Mouse (Mus musculus) liver, embryonic 13.5 days (tissue): ENCODE data around the gene Gsg1l. TPM values are rescaled to one million over a fixed set of nuclear protein-coding genes. Genes with fewer than 3 reads are reported as not detected.

Source experiments
- ATAC-seq: fragments of 200-750 bp; cut with Nextera tagmentation; 2 replicates; pipeline ENCODE4 v1.8.0; 2017; ENCODE audit warnings: low read depth, mild to moderate bottlenecking, moderate number of reproducible peaks, moderate library complexity
- DNase-seq: peaks from one replicate; pipeline ENCODE4 v3.0.0; 2022
- H3K27ac ChIP-seq: fragments of 300-500 bp; sonication (generic); 2 replicates; pipeline ENCODE4 v1.5.1; 2015; ENCODE audit warnings: moderate library complexity, mild to moderate bottlenecking, inconsistent platforms
- H3K27me3 ChIP-seq: fragments of 300-500 bp; sonication (generic); 2 replicates; pipeline ENCODE4 v1.6.1; 2015; ENCODE audit warnings: mild to moderate bottlenecking, inconsistent platforms
- H3K36me3 ChIP-seq: fragments of 300-500 bp; sonication (generic); 2 replicates; pipeline ENCODE4 v1.6.1; 2015; ENCODE audit warnings: mild to moderate bottlenecking, inconsistent platforms
- H3K4me1 ChIP-seq: fragments of 300-500 bp; sonication (generic); replicated peaks from 2 replicates; pipeline ENCODE4 v1.6.1; 2015; ENCODE audit warnings: inconsistent platforms
- H3K4me2 ChIP-seq: fragments of 300-500 bp; sonication (generic); 2 replicates; pipeline ENCODE4 v1.6.1; 2015; ENCODE audit warnings: inconsistent platforms, mild to moderate bottlenecking, moderate library complexity
- H3K4me3 ChIP-seq: fragments of 300-500 bp; sonication (generic); replicated peaks from 2 replicates; pipeline ENCODE4 v1.5.1; 2015; ENCODE audit warnings: mild to moderate bottlenecking, inconsistent platforms
- H3K9ac ChIP-seq: fragments of 300-500 bp; sonication (generic); 2 replicates; pipeline ENCODE4 v1.6.1; 2015; ENCODE audit warnings: mild to moderate bottlenecking, inconsistent platforms
- H3K9me3 ChIP-seq: fragments of 300-500 bp; sonication (generic); replicated peaks from 2 replicates; pipeline ENCODE4 v1.6.1; 2016; ENCODE audit warnings: inconsistent platforms
- WGBS: fragments of 180-500 bp; shearing (Covaris S2); methylation state at CpG from one replicate; pipeline ENCODE4 v1.1.7; 2015; ENCODE audit not compliant: insufficient replicate concordance; 5-methylcytosine and 5-hydroxymethylcytosine counted together
- polyA plus RNA-seq: library from polyadenylated mRNA; unstranded; fragments of >200 nt; fragmentation: Nextera tagmentation; extraction: Ambion mirVana; gene quantifications from 2 replicates; pipeline ENCODE4 v1.2.1, GENCODE M21; 2015

The Gsg1l gene
- polyA plus RNA-seq, 1 experiment from 2014 or later: 0.06 TPM

DNA sequence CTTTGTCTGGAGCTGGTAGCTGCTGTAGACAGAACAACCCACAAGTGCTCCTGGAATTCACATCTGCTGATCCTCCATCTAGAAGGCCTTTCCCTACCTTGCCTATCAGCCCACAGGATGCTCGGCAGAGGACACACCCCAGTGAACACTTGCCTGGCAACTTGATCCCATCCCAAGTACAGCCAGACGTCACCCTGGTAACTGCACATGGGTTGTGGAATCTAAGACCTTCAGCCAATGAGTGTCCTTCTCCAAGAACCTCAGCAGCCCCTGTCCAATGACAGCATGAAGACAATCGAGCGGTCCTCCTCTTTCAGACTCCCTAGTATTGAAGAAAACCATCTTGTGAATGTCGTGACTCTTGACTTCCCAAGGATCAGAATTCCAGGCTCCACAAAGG, 80.5 kb downstream of the Gsg1l start:
- WGBS: 57% methylated on average over 5 of the region's 5 CpGs
- Histone ChIP-seq H3K36me3 (no peaks in the 10 kb centered on the region), H3K27me3 (peaks cover 12% of the 10 kb centered on the region), H3K9ac (no peak overlapping the region), H3K9me3 (no peaks in the 10 kb centered on the region), H3K4me3 (no peak overlapping the region), H3K27ac (no peak overlapping the region), H3K4me2 (no peak overlapping the region), H3K4me1 (no peaks in the 10 kb centered on the region)
- no peak for DNase-seq
- no peak for ATAC-seq

DNA sequence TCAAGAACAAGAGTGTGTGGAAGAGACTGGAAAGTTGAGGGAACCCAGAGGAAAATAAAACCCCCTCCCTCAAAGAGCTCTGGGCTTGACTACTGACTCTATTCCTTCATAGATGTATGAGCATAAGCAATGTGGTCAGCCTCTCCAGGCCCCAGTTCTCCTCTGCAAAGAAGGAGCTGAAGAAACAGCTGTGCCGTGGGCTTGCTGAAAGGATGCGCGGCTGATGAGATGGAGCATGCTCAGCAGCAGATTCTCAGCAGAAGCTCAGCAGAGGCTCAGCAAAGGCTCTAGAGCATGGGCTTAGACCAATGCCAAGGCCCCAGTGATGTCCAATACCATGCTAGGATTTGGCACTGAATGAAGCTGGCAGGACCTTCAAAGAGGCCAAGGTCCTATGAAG, 82.3 kb downstream of the Gsg1l start:
- Histone ChIP-seq H3K9me3 (no peaks in the 10 kb centered on the region), H3K4me3 (no peak overlapping the region), H3K36me3 (no peaks in the 10 kb centered on the region), H3K27me3 (peaks cover 12% of the 10 kb centered on the region), H3K4me1 (no peaks in the 10 kb centered on the region), H3K4me2 (no peak overlapping the region), H3K9ac (no peak overlapping the region), H3K27ac (no peak overlapping the region)
- WGBS: 76% methylated on average over 3 of the region's 3 CpGs
- ATAC-seq: no peak
- DNase-seq: no peak

DNA sequence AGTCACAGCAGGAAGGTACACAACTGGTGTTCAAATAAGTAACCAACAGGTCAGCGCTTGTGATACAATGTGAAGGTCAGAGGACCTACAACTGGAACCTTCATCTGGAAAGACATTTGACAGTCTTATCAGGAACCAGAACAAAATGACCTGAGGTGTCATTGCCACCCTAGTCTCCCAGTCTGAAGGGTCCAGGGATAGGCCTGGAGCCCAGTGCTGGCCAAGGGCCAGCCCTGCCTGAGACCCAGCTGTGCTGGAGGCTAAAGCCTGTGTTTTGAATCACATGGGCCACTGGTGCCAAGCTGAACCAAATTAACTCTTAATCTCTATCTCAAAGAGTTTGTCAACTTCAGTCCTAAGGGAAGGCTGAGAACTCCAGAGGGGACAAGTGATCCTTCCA, 86.1 kb downstream of the Gsg1l start:
- H3K4me3 ChIP-seq: no peak overlapping the region
- 70% methylated on average over 1 of the region's 1 CpGs for WGBS
- no peaks in the 10 kb centered on the region for H3K4me1 ChIP-seq
- DNase-seq (no peak), ATAC-seq (no peak)
- no peak overlapping the region for H3K9ac ChIP-seq
- no peaks in the 10 kb centered on the region for H3K36me3 ChIP-seq
- H3K27me3 ChIP-seq: peaks cover 6% of the 10 kb centered on the region; the same call in 1 of the 2 replicates
- no peak overlapping the region for H3K27ac ChIP-seq
- no peak overlapping the region for H3K4me2 ChIP-seq
- H3K9me3 ChIP-seq: no peaks in the 10 kb centered on the region

DNA sequence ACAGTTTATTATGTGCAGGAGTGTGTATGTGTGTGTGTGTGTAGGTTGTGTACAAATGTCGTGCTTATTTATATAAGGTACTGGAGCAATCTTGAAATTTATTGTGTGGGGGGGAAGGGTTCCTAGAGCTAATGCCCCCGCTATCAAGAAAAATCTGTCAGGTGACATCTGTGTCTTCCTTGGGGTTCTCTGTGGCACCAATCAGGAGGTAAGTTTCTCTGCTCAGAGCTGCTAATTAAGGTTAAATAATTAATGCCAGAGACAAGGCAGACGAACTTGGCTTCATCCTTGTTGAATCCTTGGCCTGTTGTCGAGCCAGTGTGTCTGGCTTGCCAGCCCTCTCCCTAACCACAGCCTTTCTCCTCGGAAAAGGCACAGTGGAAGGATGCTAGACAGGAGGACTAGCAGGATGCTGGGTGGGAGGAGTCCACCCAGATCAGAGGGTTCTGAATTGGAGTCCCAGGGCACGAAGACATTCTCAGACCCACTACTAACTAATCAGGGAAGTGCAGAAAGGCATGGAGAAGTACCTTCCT, 89.8 kb downstream of the Gsg1l start:
- H3K36me3 ChIP-seq: no peaks in the 10 kb centered on the region
- H3K27ac ChIP-seq: no peak overlapping the region
- ATAC-seq: no peak
- WGBS: 46% methylated on average over 6 of the region's 6 CpGs
- H3K4me3 ChIP-seq: no peak overlapping the region
- no peak overlapping the region for H3K9ac ChIP-seq
- DNase-seq: no peak
- no peaks in the 10 kb centered on the region for H3K4me1 ChIP-seq
- 0 out of 2 replicates have a peak, but pooled peaks cover 3% of the 10 kb centered on the region for H3K27me3 ChIP-seq
- H3K9me3 ChIP-seq: no peaks in the 10 kb centered on the region
- no peak overlapping the region for H3K4me2 ChIP-seq

DNA sequence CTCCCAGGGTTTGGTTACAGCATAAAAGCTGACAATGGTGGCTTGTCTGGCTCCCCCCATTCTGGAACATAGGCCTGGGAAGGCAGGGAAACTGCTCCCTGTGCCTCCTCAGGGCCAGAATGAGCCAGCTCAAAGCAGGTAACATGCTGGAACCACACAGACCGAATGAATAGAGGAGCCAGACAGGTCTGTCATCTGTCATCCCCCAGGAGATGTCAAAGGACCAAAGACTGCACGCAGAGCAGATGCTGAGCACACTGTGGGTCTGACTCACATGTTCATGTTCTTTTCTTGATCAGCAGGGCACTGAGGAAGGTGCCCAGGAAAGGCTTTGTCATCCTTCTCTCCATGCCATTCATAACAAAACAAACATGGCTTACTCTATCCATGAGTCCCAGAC, 90.4 kb downstream of the Gsg1l start:
- Histone ChIP-seq H3K27me3 (0 out of 2 replicates have a peak, but pooled peaks cover 6% of the 10 kb centered on the region), H3K27ac (no peak overlapping the region), H3K4me1 (no peaks in the 10 kb centered on the region), H3K9me3 (no peaks in the 10 kb centered on the region), H3K4me3 (no peak overlapping the region), H3K4me2 (no peak overlapping the region), H3K36me3 (no peaks in the 10 kb centered on the region), H3K9ac (no peak overlapping the region)
- ATAC-seq (no peak), DNase-seq (no peak)
- WGBS: 50% methylated on average over 2 of the region's 2 CpGs

DNA sequence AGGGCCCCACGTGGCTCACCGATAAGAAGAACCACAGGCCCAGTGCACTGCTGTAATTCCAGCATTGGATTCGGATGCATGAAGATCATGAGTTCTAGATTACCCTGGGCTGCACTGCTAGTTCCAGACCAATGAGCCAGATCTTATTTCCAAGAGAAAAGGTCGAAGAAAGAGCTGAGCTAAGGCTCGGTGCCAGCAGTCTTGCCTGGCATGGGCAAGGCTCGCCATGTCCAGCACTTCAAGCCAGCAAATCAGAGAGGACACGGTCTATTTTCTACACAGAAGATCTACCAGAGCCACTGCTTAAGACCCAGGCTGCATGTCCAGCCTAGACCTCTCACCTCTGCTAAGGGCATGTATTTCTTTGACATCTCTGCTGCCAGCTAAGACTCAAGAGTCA, 92.2 kb downstream of the Gsg1l start:
- H3K4me3 ChIP-seq: no peak overlapping the region
- no peak for DNase-seq
- H3K9me3 ChIP-seq: no peaks in the 10 kb centered on the region
- peaks cover 11% of the 10 kb centered on the region; the same call in 1 of the 2 replicates for H3K27me3 ChIP-seq
- no peak overlapping the region for H3K27ac ChIP-seq
- H3K4me2 ChIP-seq: no peak overlapping the region
- H3K4me1 ChIP-seq: no peaks in the 10 kb centered on the region
- no peaks in the 10 kb centered on the region for H3K36me3 ChIP-seq
- ATAC-seq: no peak
- WGBS: 63% methylated on average over 7 of the region's 7 CpGs
- no peak overlapping the region for H3K9ac ChIP-seq

DNA sequence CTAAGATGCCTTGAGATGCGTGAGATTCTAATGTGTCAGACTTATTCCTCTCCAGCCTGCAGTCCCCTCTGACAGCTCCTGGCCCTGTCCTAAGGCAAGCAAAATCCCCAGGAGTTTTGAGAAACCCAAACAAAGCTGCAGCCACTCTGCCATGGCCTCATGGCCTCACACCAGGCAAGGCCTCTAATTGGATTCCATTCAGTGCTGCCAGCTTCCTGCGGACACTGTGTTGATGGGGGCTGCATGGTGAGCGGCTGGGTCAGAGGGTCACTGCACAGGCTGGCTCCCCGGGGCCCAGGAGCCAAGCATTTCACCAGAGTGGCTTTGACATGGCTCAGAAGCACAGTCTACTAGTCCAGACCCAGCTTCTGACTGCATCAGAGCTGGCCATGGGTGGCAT, 92.7 kb downstream of the Gsg1l start:
- no peak for ATAC-seq
- DNase-seq: no peak
- no peak overlapping the region for H3K9ac ChIP-seq
- no peaks in the 10 kb centered on the region for H3K4me1 ChIP-seq
- H3K9me3 ChIP-seq: no peaks in the 10 kb centered on the region
- H3K4me3 ChIP-seq: no peak overlapping the region
- no peaks in the 10 kb centered on the region for H3K36me3 ChIP-seq
- no peak overlapping the region for H3K4me2 ChIP-seq
- 37% methylated on average over 4 of the region's 4 CpGs for WGBS
- H3K27me3 ChIP-seq: peaks cover 13% of the 10 kb centered on the region; the same call in 1 of the 2 replicates
- H3K27ac ChIP-seq: no peak overlapping the region

DNA sequence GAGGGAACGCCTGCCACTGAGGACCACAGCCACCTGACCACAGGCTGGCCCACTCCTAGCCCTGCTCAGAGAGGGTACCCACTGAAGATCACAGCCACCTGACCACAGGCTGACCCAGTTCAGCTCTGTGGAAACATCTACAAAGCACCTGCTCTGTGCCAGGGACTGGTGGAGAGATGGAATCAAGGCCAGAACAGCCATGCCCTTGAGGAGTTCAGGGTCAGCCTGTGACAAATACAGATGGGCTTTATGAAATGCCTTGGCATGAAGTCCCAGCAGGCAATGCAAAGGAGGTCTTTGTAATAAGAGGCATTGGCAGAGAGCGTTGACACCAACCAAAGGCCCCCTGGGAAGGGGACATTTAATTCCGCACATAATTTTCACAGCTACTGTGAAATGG, 93.9 kb downstream of the Gsg1l start:
- Histone ChIP-seq H3K4me2 (no peak overlapping the region), H3K4me3 (no peak overlapping the region), H3K4me1 (no peaks in the 10 kb centered on the region), H3K36me3 (no peaks in the 10 kb centered on the region), H3K9me3 (no peaks in the 10 kb centered on the region), H3K9ac (no peak overlapping the region), H3K27ac (no peak overlapping the region), H3K27me3 (peaks cover 21% of the 10 kb centered on the region)
- ATAC-seq (no peak), DNase-seq (no peak)
- WGBS: 58% methylated on average over 3 of the region's 3 CpGs

DNA sequence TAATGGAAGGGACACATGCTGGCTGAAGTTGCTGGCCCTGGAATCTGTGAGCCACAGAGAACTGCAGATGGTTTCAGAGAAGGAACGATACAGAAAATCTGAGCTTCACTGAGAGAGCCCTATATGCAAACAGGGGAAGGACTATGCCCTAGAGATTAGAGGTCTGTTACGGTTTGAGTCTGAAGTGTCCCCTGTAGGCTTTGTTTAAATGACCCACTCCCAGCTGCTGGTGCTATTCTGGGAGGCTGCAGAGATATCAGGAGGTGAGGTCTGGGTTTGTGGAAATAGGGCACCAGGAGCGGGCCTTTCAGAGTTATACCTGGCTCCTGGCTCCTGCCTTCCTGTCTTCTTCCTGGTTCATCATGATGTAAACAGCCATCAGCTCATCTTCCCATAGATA, 95.1 kb downstream of the Gsg1l start:
- 59% methylated on average over 3 of the region's 3 CpGs for WGBS
- no peaks in the 10 kb centered on the region for H3K36me3 ChIP-seq
- no peaks in the 10 kb centered on the region for H3K4me1 ChIP-seq
- H3K4me3 ChIP-seq: no peak overlapping the region
- no peak overlapping the region for H3K9ac ChIP-seq
- H3K9me3 ChIP-seq: no peaks in the 10 kb centered on the region
- no peak overlapping the region for H3K27ac ChIP-seq
- H3K4me2 ChIP-seq: no peak overlapping the region
- ATAC-seq: no peak
- peaks cover 21% of the 10 kb centered on the region for H3K27me3 ChIP-seq
- no peak for DNase-seq

DNA sequence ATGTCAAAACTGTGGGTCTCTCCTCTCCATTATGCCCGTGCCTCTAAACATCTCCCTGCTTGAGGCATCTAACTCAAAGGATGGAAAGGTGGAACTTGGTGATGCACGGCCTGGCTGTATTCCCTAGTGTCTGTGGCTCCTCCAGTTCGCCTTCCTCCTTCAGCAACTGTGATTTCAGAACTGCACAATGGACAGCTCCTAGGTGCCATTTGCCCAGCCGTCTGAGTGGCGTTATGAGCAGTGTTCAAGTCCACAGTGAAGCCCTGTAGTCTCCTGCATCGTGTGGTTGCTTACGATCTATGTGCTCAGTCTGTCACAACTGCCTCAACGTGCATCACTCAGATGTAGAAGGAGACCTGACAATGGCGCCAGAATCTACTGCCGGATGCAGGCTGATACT, 96.6 kb downstream of the Gsg1l start:
- WGBS: 57% methylated on average over 10 of the region's 10 CpGs
- Histone ChIP-seq H3K4me1 (no peaks in the 10 kb centered on the region), H3K36me3 (no peaks in the 10 kb centered on the region), H3K27ac (no peak overlapping the region), H3K4me2 (no peak overlapping the region), H3K4me3 (no peak overlapping the region), H3K9me3 (no peaks in the 10 kb centered on the region), H3K27me3 (peaks cover 21% of the 10 kb centered on the region), H3K9ac (no peak overlapping the region)
- ATAC-seq (no peak), DNase-seq (no peak)

DNA sequence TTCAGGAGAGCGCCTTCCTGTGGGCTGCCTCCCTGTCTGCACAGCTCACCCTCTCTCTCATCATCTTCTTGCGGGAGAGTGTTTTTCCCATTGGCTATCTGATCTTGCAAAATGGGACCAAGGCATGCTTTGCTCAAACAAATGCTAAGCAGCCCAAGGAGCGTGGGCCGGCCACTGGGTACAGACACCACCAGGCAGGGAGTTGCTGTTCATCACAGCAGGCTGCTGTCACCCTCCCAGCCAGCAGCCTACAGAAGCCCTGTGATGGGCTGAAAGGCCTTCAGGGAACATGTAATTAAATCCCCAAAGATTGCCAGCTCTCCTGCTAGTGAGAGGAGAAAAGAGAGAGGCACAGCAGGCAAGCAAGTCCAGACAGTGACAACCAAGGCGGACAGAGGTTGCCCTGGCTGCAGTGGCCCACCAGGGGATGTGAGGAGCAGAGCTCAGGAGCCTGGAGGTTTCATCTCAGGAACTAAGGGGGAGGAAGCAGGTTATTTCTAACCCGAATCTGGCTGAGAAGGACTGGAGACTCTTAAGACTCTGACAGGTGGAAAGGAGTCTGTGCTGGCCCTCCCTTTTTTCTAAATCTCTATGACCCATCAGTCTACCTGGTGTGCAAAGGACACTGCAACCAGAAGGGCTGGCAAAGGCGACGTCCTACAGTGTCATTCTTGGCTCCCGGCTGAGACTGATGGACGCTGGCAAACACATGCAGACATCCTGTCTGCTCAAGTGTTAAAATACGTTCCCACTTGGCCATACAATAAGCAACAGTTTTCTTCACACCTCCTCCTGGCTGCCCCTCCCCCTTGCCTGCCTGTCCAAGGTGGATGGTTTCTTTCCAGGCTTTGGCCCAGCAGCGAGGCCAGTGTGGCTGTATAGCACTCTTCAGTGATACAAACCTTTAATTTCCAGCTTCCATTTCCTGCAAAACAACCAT, 98.0 kb downstream of the Gsg1l start:
- H3K4me1 ChIP-seq: no peaks in the 10 kb centered on the region
- H3K36me3 ChIP-seq: no peaks in the 10 kb centered on the region
- H3K4me2 ChIP-seq: no peak overlapping the region
- 48% methylated on average over 12 of the region's 12 CpGs for WGBS
- no peak overlapping the region for H3K4me3 ChIP-seq
- H3K9me3 ChIP-seq: no peaks in the 10 kb centered on the region
- no peak overlapping the region for H3K27ac ChIP-seq
- ATAC-seq: no peak
- H3K9ac ChIP-seq: no peak overlapping the region
- H3K27me3 ChIP-seq: peaks cover 21% of the 10 kb centered on the region
- DNase-seq: no peak

DNA sequence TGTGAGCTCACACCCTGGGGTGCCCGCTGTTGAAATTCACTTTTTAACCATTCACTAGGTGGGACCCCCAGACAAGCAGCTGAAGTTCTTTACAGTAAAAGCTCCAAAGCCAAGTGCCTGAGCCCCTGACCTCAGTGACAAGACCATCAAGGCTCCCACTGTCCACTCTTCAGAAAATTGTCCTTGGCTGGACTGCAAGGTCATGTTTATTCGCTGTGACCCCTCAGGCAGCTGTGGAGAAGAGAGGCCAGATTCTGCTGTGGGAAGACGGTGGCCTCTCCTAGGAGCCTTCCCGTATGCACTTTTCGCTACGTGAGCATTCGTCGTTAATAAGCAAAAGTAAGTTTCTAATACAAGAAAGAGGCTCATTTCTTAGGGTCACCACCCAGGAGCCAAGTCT, 102.6 kb downstream of the Gsg1l start:
- Histone ChIP-seq H3K27me3 (peaks cover 8% of the 10 kb centered on the region), H3K4me3 (no peak overlapping the region), H3K9me3 (no peaks in the 10 kb centered on the region), H3K27ac (no peak overlapping the region), H3K9ac (no peak overlapping the region), H3K4me1 (no peaks in the 10 kb centered on the region), H3K4me2 (no peak overlapping the region), H3K36me3 (no peaks in the 10 kb centered on the region)
- ATAC-seq (no peak), DNase-seq (no peak)
- 78% methylated on average over 8 of the region's 8 CpGs for WGBS
